Mouse (Mus musculus) midbrain, embryonic 12.5 days (tissue): ENCODE results near the gene Cnnm2. TPM values are rescaled to one million over a fixed set of nuclear protein-coding genes. Genes with fewer than 3 reads are reported as not detected.

Experiments
- ATAC-seq: fragments of 200-750 bp; cut with Nextera tagmentation; 2 replicates; pipeline ENCODE4 v1.8.0; 2017; ENCODE audit warnings: low read depth, moderate TSS enrichment, moderate library complexity; ENCODE audit not compliant: low FRiP score
- H3K27ac ChIP-seq: fragments of 300-500 bp; sonication (generic); replicated peaks from 2 replicates; pipeline ENCODE4 v1.5.1; 2016; ENCODE audit warnings: mild to moderate bottlenecking
- H3K27me3 ChIP-seq: fragments of 300-500 bp; sonication (generic); 2 replicates; pipeline ENCODE4 v1.6.1; 2016; ENCODE audit warnings: mild to moderate bottlenecking
- H3K36me3 ChIP-seq: fragments of 300-500 bp; sonication (generic); 2 replicates; pipeline ENCODE4 v1.6.1; 2016
- H3K4me1 ChIP-seq: fragments of 300-500 bp; sonication (generic); 2 replicates; pipeline ENCODE4 v1.6.1; 2016
- H3K4me2 ChIP-seq: fragments of 300-500 bp; sonication (generic); replicated peaks from 2 replicates; pipeline ENCODE4 v1.6.1; 2016; ENCODE audit warnings: mild to moderate bottlenecking, moderate library complexity
- H3K4me3 ChIP-seq: fragments of 300-500 bp; sonication (generic); 2 replicates; pipeline ENCODE4 v1.5.1; 2016; ENCODE audit warnings: mild to moderate bottlenecking
- H3K9ac ChIP-seq: fragments of 300-500 bp; sonication (generic); replicated peaks from 2 replicates; pipeline ENCODE4 v1.6.1; 2016; ENCODE audit warnings: mild to moderate bottlenecking, moderate library complexity
- H3K9me3 ChIP-seq: fragments of 300-500 bp; sonication (generic); 2 replicates; pipeline ENCODE4 v1.6.1; 2016; ENCODE audit warnings: mild to moderate bottlenecking
- WGBS: fragments of 180-500 bp; shearing (Covaris S2); methylation state at CpG from one replicate; pipeline ENCODE4 v1.1.7; 2016; 5-methylcytosine and 5-hydroxymethylcytosine counted together
- polyA plus RNA-seq: library from polyadenylated mRNA; unstranded; fragments of >200 nt; fragmentation: Nextera tagmentation; extraction: Ambion mirVana; gene quantifications from 2 replicates; pipeline ENCODE4 v1.2.1, GENCODE M21; 2016

Cnnm2 gene
- polyA plus RNA-seq, 1 experiment from 2014 or later, result 7.2 TPM

- Histone ChIP-seq H3K4me2 (no peak overlapping the region), H3K9ac (no peak overlapping the region), H3K27me3 (no peaks in the 10 kb centered on the region), H3K9me3 (peaks cover 6% of the 10 kb centered on the region; the same call in 1 of the 2 replicates), H3K27ac (no peak overlapping the region), H3K4me1 (no peaks in the 10 kb centered on the region), H3K4me3 (no peak overlapping the region), H3K36me3 (peaks cover 29% of the 10 kb centered on the region)
- 92% methylated on average over 5 of the region's 5 CpGs for WGBS
- ATAC-seq, result no peak
Observed at GRCm38 (mm10) chr19:46898222-46898621, 136.8 kb downstream of the Cnnm2 start.

DNA sequence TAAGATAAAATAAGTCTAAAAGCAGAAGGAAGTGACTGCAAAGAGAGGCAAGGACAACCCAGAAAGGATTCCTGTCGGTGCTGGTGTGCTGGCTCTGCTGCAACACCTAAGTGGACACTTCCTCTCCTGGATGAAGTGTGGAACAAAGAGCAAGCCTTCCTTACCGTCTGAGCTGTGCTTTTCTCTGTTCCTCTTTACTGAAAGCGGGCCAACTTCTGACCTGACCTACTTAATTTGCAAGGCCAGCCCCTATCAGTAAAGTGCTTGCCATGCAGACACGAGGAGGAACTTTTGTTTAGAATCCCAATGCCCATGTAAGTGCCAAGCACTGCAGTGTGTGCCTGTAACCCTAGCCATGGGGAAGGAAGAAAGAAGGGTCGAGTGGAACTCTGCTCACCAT is 137.9 kb downstream of the Cnnm2 start:
- WGBS, result 65% methylated on average over 5 of the region's 5 CpGs
- Histone ChIP-seq H3K27me3 (no peaks in the 10 kb centered on the region), H3K4me2 (no peak overlapping the region), H3K27ac (no peak overlapping the region), H3K4me1 (no peaks in the 10 kb centered on the region), H3K36me3 (peaks cover 32% of the 10 kb centered on the region), H3K9ac (no peak overlapping the region), H3K4me3 (no peak overlapping the region), H3K9me3 (peaks cover 6% of the 10 kb centered on the region; the same call in 1 of the 2 replicates)
- no peak for ATAC-seq

- WGBS, result 82% methylated on average over 5 of the region's 5 CpGs
- no peaks in the 10 kb centered on the region for H3K27me3 ChIP-seq
Observed at GRCm38 (mm10) chr19:46899871-46900270, 138.5 kb downstream of the Cnnm2 start.

DNA sequence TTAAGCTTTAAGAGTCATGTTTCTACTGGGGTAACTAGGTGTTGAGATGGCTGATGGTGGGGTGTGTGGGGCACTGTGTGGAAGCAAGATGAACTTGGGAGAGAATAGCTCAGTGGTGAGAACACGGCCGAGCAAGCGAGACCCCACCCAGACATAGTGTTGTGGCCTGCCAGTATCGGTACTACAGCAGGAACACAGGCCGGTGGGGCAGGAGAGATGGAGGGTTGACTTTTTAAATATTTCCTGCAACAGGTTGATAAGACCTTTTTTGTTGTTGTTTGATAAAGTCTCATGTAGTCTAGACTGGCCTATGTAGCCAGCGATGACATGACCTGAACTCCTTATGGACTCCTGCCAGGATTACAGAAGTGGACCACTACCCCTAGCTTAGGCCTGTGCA is 139.4 kb downstream of the Cnnm2 start:
- H3K27ac ChIP-seq, result no peak overlapping the region
- no peak overlapping the region for H3K4me2 ChIP-seq
- peaks cover 32% of the 10 kb centered on the region for H3K36me3 ChIP-seq
- H3K9me3 ChIP-seq, result peaks cover 6% of the 10 kb centered on the region; the same call in 1 of the 2 replicates
- no peak overlapping the region for H3K4me3 ChIP-seq
- H3K9ac ChIP-seq, result no peak overlapping the region
- no peaks in the 10 kb centered on the region for H3K4me1 ChIP-seq
- no peaks in the 10 kb centered on the region for H3K27me3 ChIP-seq
- ATAC-seq, result no peak
- WGBS, result 93% methylated on average over 6 of the region's 6 CpGs

More at GRCm38 (mm10) chr19:46899871-46900270, 138.5 kb downstream of the Cnnm2 start:
- H3K9ac ChIP-seq, result no peak overlapping the region
- H3K36me3 ChIP-seq, result peaks cover 32% of the 10 kb centered on the region
- H3K4me1 ChIP-seq, result no peaks in the 10 kb centered on the region
- H3K4me2 ChIP-seq, result no peak overlapping the region
- H3K27ac ChIP-seq, result no peak overlapping the region
- no peak for ATAC-seq
- peaks cover 6% of the 10 kb centered on the region; the same call in 1 of the 2 replicates for H3K9me3 ChIP-seq
- H3K4me3 ChIP-seq, result no peak overlapping the region

- no peak for ATAC-seq
- H3K9ac ChIP-seq, result no peak overlapping the region
- H3K27me3 ChIP-seq, result no peaks in the 10 kb centered on the region
- peaks cover 28% of the 10 kb centered on the region for H3K36me3 ChIP-seq
- 95% methylated on average over 5 of the region's 5 CpGs for WGBS
- H3K4me1 ChIP-seq, result no peaks in the 10 kb centered on the region
- no peak overlapping the region for H3K4me3 ChIP-seq
- peaks cover 6% of the 10 kb centered on the region; the same call in 1 of the 2 replicates for H3K9me3 ChIP-seq
- no peak overlapping the region for H3K4me2 ChIP-seq
- no peak overlapping the region for H3K27ac ChIP-seq
Observed at GRCm38 (mm10) chr19:46901323-46901722, 139.9 kb downstream of the Cnnm2 start.

DNA sequence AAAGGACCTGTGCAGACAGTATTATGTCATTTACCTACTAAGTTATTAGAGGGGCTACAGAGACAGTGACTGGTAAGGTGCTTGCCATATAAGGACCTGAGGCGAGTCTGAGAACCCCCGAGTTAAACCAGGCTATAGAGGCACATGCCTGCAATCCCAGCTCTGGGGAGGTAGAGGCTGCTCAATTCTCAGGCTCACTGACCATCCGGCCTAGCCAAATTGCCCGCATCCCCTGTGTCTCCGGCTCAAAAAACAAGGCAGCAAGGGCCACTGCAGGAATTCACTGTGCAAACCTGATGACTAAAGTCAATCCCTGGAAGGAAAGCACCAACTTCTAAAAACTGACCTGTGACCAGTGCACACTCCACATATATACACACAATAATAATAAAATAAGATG is 142.0 kb downstream of the Cnnm2 start:
- no peak overlapping the region for H3K27ac ChIP-seq
- H3K9ac ChIP-seq, result no peak overlapping the region
- H3K9me3 ChIP-seq, result no peaks in the 10 kb centered on the region
- H3K4me1 ChIP-seq, result no peaks in the 10 kb centered on the region
- no peak overlapping the region for H3K4me3 ChIP-seq
- no peak for ATAC-seq
- peaks cover 13% of the 10 kb centered on the region for H3K36me3 ChIP-seq
- no peak overlapping the region for H3K4me2 ChIP-seq
- 90% methylated on average over 5 of the region's 5 CpGs for WGBS
- no peaks in the 10 kb centered on the region for H3K27me3 ChIP-seq

GRCm38 (mm10) chr19:46904907-46905306 is 143.5 kb downstream of the Cnnm2 start:
- Histone ChIP-seq H3K36me3 (0 out of 2 replicates have a peak, but pooled peaks cover 3% of the 10 kb centered on the region), H3K27me3 (no peaks in the 10 kb centered on the region), H3K4me2 (no peak overlapping the region), H3K4me3 (no peak overlapping the region), H3K27ac (no peak overlapping the region), H3K9ac (no peak overlapping the region), H3K4me1 (peaks cover 13% of the 10 kb centered on the region), H3K9me3 (no peaks in the 10 kb centered on the region)
- WGBS, result 97% methylated on average over 1 of the region's 1 CpGs
- no peak for ATAC-seq

DNA sequence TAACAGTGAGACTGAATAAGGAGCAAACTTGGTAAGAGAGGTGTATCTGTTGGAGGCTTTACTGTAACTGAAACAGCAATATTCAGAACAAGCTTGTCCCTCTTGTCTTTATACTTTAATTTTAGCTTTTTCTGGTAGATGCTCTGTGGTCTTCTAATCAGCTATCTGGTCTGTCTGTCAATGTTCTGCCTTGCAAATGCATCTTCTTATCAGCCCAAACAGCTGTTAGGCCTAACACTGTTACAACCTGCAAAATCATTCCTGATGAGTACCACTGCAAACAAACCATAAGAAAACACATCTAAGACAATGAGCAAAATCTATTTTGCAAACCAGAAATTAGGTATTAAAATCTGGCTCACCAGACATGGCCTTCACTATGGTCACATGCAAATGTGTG is 144.0 kb downstream of the Cnnm2 start:
- Histone ChIP-seq H3K9ac (no peak overlapping the region), H3K9me3 (no peaks in the 10 kb centered on the region), H3K27me3 (no peaks in the 10 kb centered on the region), H3K4me2 (no peak overlapping the region), H3K36me3 (0 out of 2 replicates have a peak, but pooled peaks cover 3% of the 10 kb centered on the region), H3K27ac (no peak overlapping the region), H3K4me1 (peaks cover 13% of the 10 kb centered on the region), H3K4me3 (no peak overlapping the region)
- ATAC-seq, result no peak

DNA sequence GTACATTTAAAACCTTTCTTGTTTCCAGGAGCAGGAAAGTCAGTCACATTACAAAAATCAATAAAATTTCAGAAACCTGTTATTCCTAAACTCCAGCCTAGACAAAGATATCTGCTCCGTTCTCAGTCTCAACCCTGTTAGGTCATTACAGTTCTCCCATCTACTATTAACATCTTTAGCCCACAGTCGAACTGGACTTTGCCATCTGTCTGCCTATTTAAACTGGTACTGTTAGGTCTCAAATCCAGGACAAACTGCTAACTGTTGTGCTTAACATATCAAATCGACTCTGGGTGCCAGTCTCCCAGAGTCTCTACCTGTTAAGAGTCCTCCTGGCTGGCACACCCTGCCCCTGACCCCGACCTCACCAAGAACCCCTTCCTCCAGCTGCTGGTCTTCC is 144.6 kb downstream of the Cnnm2 start:
- H3K36me3 ChIP-seq, result 0 out of 2 replicates have a peak, but pooled peaks cover 3% of the 10 kb centered on the region
- no peaks in the 10 kb centered on the region for H3K27me3 ChIP-seq
- H3K4me3 ChIP-seq, result no peak overlapping the region
- ATAC-seq, result no peak
- H3K4me2 ChIP-seq, result no peak overlapping the region
- no peaks in the 10 kb centered on the region for H3K9me3 ChIP-seq
- H3K4me1 ChIP-seq, result peaks cover 13% of the 10 kb centered on the region
- 92% methylated on average over 4 of the region's 4 CpGs for WGBS
- no peak overlapping the region for H3K27ac ChIP-seq
- no peak overlapping the region for H3K9ac ChIP-seq

- WGBS, result 71% methylated on average over 5 of the region's 5 CpGs
- H3K9me3 ChIP-seq, result no peaks in the 10 kb centered on the region
Observed at GRCm38 (mm10) chr19:46908207-46908606, 146.8 kb downstream of the Cnnm2 start.

DNA sequence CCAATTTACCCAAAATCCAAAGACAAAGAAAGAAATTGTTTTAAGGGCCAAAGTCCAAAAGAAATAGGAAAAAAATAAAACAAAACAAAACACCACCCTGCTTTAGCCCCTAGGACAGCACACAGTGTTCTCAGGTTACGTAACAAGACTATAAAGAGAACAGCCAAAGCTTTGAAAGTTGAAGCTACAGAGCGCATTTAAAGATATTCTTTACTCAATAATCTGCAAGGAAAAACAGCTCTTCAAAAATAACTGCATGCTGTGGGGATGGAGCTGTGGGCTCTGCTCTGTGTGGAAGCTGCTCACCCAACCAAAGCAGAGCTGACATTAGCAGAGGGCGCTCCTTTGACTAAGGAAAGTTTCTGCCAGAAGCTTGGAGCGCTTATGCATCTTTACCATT is 147.6 kb downstream of the Cnnm2 start:
- Histone ChIP-seq H3K27ac (no peak overlapping the region), H3K27me3 (no peaks in the 10 kb centered on the region), H3K9me3 (no peaks in the 10 kb centered on the region), H3K9ac (no peak overlapping the region), H3K4me1 (peaks cover 13% of the 10 kb centered on the region), H3K4me2 (no peak overlapping the region), H3K4me3 (no peak overlapping the region), H3K36me3 (no peaks in the 10 kb centered on the region)
- WGBS, result 34% methylated on average over 4 of the region's 4 CpGs
- ATAC-seq, result no peak

More at GRCm38 (mm10) chr19:46908207-46908606, 146.8 kb downstream of the Cnnm2 start:
- Histone ChIP-seq H3K9ac (no peak overlapping the region), H3K4me1 (peaks cover 13% of the 10 kb centered on the region), H3K4me3 (no peak overlapping the region), H3K36me3 (0 out of 2 replicates have a peak, but pooled peaks cover 3% of the 10 kb centered on the region), H3K27ac (no peak overlapping the region), H3K4me2 (no peak overlapping the region), H3K27me3 (no peaks in the 10 kb centered on the region)
- no peak for ATAC-seq

GRCm38 (mm10) chr19:46911492-46911891 is 150.1 kb downstream of the Cnnm2 start:
- Histone ChIP-seq H3K4me1 (peaks cover 13% of the 10 kb centered on the region), H3K9me3 (no peaks in the 10 kb centered on the region), H3K36me3 (no peaks in the 10 kb centered on the region), H3K27ac (no peak overlapping the region), H3K27me3 (no peaks in the 10 kb centered on the region), H3K4me3 (no peak overlapping the region), H3K9ac (no peak overlapping the region), H3K4me2 (no peak overlapping the region)
- WGBS, result 92% methylated on average over 3 of the region's 3 CpGs
- ATAC-seq, result no peak

DNA sequence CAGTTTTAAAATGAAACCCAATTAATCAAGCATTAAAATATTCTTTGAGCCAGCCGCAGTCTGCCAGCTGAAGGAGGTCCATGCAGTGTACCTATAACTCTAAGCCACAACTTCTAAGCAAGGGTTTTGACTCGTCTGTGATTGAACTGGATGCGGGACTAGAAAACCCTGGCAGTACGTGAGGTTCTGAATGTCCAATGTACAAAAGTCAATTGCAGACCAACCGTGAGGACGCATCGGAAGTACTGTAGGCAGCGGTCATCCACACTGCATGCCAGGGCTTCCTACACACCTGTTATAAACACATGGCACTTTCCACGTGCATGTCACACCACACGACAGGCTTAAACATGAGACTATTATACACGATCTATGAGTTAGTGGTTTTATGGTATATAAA is 152.2 kb downstream of the Cnnm2 start:
- no peak overlapping the region for H3K9ac ChIP-seq
- H3K4me2 ChIP-seq, result no peak overlapping the region
- H3K9me3 ChIP-seq, result no peaks in the 10 kb centered on the region
- 93% methylated on average over 11 of the region's 11 CpGs for WGBS
- H3K27me3 ChIP-seq, result no peaks in the 10 kb centered on the region
- H3K27ac ChIP-seq, result no peak overlapping the region
- no peak for ATAC-seq
- H3K36me3 ChIP-seq, result no peaks in the 10 kb centered on the region
- peaks cover 12% of the 10 kb centered on the region for H3K4me1 ChIP-seq
- no peak overlapping the region for H3K4me3 ChIP-seq
